Comparison of ENCODE assay signal across 7 mouse cellular contexts in genomic region chr13:46726288-46727037, GRCm38 (mm10). TPM values are rescaled to one million over a fixed set of nuclear protein-coding genes. Genes with fewer than 3 reads are reported as not detected.
A peak's percentile ranks its signal among the peaks of the same experiment; 100 is the strongest.
DNase-seq lines count a peak whose midpoint lies in the region; ATAC-seq and TF ChIP-seq lines count a peak whose summit lies in the region.

No protein-coding gene starts in this region.

- DNase-seq in left cerebral cortex, postnatal 10 days (ENCODE audit: extremely low spot score in 1 of 2, low spot score in 2 of 2), result peak; percentile 14 to 42
- no peak for DNase-seq in left cerebral cortex, adult 11 months (ENCODE audit: low spot score)
- peak; percentile 38 for DNase-seq in R1 (ENCODE audit: low read depth, low spot score)
- peak; percentile 53 for DNase-seq in embryonic facial prominence, embryonic 10.5 days (ENCODE audit: low spot score)
- no peak for DNase-seq in hindbrain, postnatal 0 days (ENCODE audit: low spot score)
- DNase-seq in midbrain, embryonic 10.5 days (ENCODE audit: low spot score), result peak; percentile 45
- DNase-seq in thymus, adult 18-20 months, result peak; percentile 16 to 32

- ATAC-seq in hindbrain, postnatal 0 days, result no peak

- peak overlapping the region; percentile 87 for H3K9ac ChIP-seq in hindbrain, postnatal 0 days (replicated peaks; ENCODE audit: low read length)

- peak overlapping the region; percentile 74 for H3K4me2 ChIP-seq in hindbrain, postnatal 0 days (ENCODE audit: low read depth, low read length)

- H3K36me3 ChIP-seq in embryonic facial prominence, embryonic 10.5 days (replicated peaks), result no peaks in the 10 kb centered on the region
- no peaks in the 10 kb centered on the region for H3K36me3 ChIP-seq in hindbrain, postnatal 0 days (ENCODE audit: insufficient read depth, low read length)
- H3K36me3 ChIP-seq in midbrain, embryonic 10.5 days, result no peaks in the 10 kb centered on the region

- WGBS in embryonic facial prominence, embryonic 10.5 days, result 1% methylated on average over 30 of the region's 30 CpGs
- WGBS in hindbrain, postnatal 0 days, result under 1% methylated on average over 30 of the region's 30 CpGs
- WGBS in midbrain, embryonic 10.5 days, result under 1% methylated on average over 30 of the region's 30 CpGs

- TF ChIP-seq CTCF in hindbrain, postnatal 0 days (IDR thresholded peaks at IDR 0.05; ENCODE audit: low read depth), result peak; percentile 29

- H3K4me1 ChIP-seq in embryonic facial prominence, embryonic 10.5 days, result peaks cover 22% of the 10 kb centered on the region
- H3K4me1 ChIP-seq in hindbrain, postnatal 0 days (ENCODE audit: insufficient read depth, low read length), result peaks cover 9% of the 10 kb centered on the region
- peaks cover 27% of the 10 kb centered on the region for H3K4me1 ChIP-seq in midbrain, embryonic 10.5 days

- no peaks in the 10 kb centered on the region for H3K27me3 ChIP-seq in embryonic facial prominence, embryonic 10.5 days (replicated peaks; ENCODE audit: low read depth, poor library complexity, severe bottlenecking)
- no peaks in the 10 kb centered on the region for H3K27me3 ChIP-seq in hindbrain, postnatal 0 days (ENCODE audit: insufficient read depth, low read length)
- H3K27me3 ChIP-seq in midbrain, embryonic 10.5 days (ENCODE audit: low read depth, poor library complexity, severe bottlenecking), result no peaks in the 10 kb centered on the region

- peak overlapping the region; percentile 96 for H3K27ac ChIP-seq in embryonic facial prominence, embryonic 10.5 days (replicated peaks)
- peak overlapping the region; percentile 94 for H3K27ac ChIP-seq in hindbrain, postnatal 0 days
- H3K27ac ChIP-seq in midbrain, embryonic 10.5 days (replicated peaks), result peak overlapping the region; percentile 97

- intact Hi-C loops in left cerebral cortex, postnatal 10 days (cut with DNase I), result loop anchor here (10.0 kb wide), 1 partner anchor 288 kb away; the partner anchor contains the start of gene Nhlrc1

- no peaks in the 10 kb centered on the region for H3K9me3 ChIP-seq in embryonic facial prominence, embryonic 10.5 days
- H3K9me3 ChIP-seq in hindbrain, postnatal 0 days (ENCODE audit: low read length), result no peaks in the 10 kb centered on the region
- H3K9me3 ChIP-seq in midbrain, embryonic 10.5 days (replicated peaks), result no peaks in the 10 kb centered on the region

- peak overlapping the region; percentile 99 for H3K4me3 ChIP-seq in embryonic facial prominence, embryonic 10.5 days
- peak overlapping the region; percentile 73 for H3K4me3 ChIP-seq in hindbrain, postnatal 0 days (ENCODE audit: low read length)
- H3K4me3 ChIP-seq in midbrain, embryonic 10.5 days, result peak overlapping the region; percentile 99

RNA-seq across cellular contexts. Expression of gene Nup153, which starts 1.3 kb away (rescaled TPM):
- 10 to 100 TPM; 64.1 to 72.2 TPM for total RNA-seq in left cerebral cortex, postnatal 10 days (2021)
- polyA plus RNA-seq in embryonic facial prominence, embryonic 10.5 days (2016; fragmentation: Nextera tagmentation; extraction: Ambion mirVana), result 34.3 and 36.9 TPM in 2 replicates
- total RNA-seq in hindbrain, postnatal 0 days (2014; rRNA removed), result 88.6 and 103 TPM in 2 replicates
- polyA plus RNA-seq in hindbrain, postnatal 0 days (2015; fragmentation: Nextera tagmentation; extraction: Ambion mirVana), result 10.3 and 10.6 TPM in 2 replicates
- polyA plus RNA-seq in midbrain, embryonic 10.5 days (2016; fragmentation: Nextera tagmentation; extraction: Ambion mirVana), result 28.6 and 31.1 TPM in 2 replicates

RNA-seq across cellular contexts. Expression of gene Fam8a1, which starts 57.1 kb away (rescaled TPM):
- 10 to 100 TPM; 70.5 to 73.2 TPM for total RNA-seq in left cerebral cortex, postnatal 10 days (2021)
- polyA plus RNA-seq in embryonic facial prominence, embryonic 10.5 days (2016; fragmentation: Nextera tagmentation; extraction: Ambion mirVana), result 5.8 and 7.1 TPM in 2 replicates
- 32.7 and 33.2 TPM in 2 replicates for total RNA-seq in hindbrain, postnatal 0 days (2014; rRNA removed)
- 12.0 and 14.5 TPM in 2 replicates for polyA plus RNA-seq in hindbrain, postnatal 0 days (2015; fragmentation: Nextera tagmentation; extraction: Ambion mirVana)
- 8.5 and 9.5 TPM in 2 replicates for polyA plus RNA-seq in midbrain, embryonic 10.5 days (2016; fragmentation: Nextera tagmentation; extraction: Ambion mirVana)

Comparison
In these comparisons a context has a peak if more than half of its experiments do, and no peak if none do; other contexts are left out.
1. DNase-seq: peak in left cerebral cortex, postnatal 10 days (2 of 2), R1 (single experiment), embryonic facial prominence, embryonic 10.5 days (single experiment), midbrain, embryonic 10.5 days (single experiment) and thymus, adult 18-20 months (2 of 2); none in left cerebral cortex, adult 11 months (single experiment) and hindbrain, postnatal 0 days (single experiment).
2. Peak in every context shown above with its lines, with median percentiles within 50 percentile points of each other: H3K27ac ChIP-seq and H3K4me3 ChIP-seq.